Mouse (Mus musculus) midbrain, embryonic 13.5 days (tissue): ENCODE results near the gene Ciart. TPM values are rescaled to one million over a fixed set of nuclear protein-coding genes. Genes with fewer than 3 reads are reported as not detected.
A peak's percentile ranks its signal among the peaks of the same experiment; 100 is the strongest.
"Not testable (repeated sequence)": the region's sequence is repeated elsewhere in the genome, so short reads cannot be mapped to it uniquely, and the experiment has no call there.

Source experiments
- ATAC-seq: fragments of 200-750 bp; cut with Nextera tagmentation; 2 replicates; pipeline ENCODE4 v1.8.0; 2017; ENCODE audit warnings: mild to moderate bottlenecking, moderate TSS enrichment, moderate library complexity
- H3K27ac ChIP-seq: fragments of 300-500 bp; sonication (generic); 2 replicates; pipeline ENCODE4 v1.5.1; 2015; ENCODE audit warnings: inconsistent platforms, mild to moderate bottlenecking, moderate library complexity
- H3K27me3 ChIP-seq: fragments of 300-500 bp; sonication (generic); 2 replicates; pipeline ENCODE4 v1.6.1; 2015; ENCODE audit warnings: mild to moderate bottlenecking, inconsistent platforms
- H3K36me3 ChIP-seq: fragments of 300-500 bp; sonication (generic); 2 replicates; pipeline ENCODE4 v1.6.1; 2015; ENCODE audit warnings: mild to moderate bottlenecking, inconsistent platforms
- H3K4me1 ChIP-seq: fragments of 300-500 bp; sonication (generic); replicated peaks from 2 replicates; pipeline ENCODE4 v1.6.1; 2015; ENCODE audit warnings: inconsistent platforms
- H3K4me2 ChIP-seq: fragments of 300-500 bp; sonication (generic); replicated peaks from 2 replicates; pipeline ENCODE4 v1.6.1; 2015; ENCODE audit warnings: moderate library complexity, mild to moderate bottlenecking, inconsistent platforms
- H3K4me3 ChIP-seq: fragments of 300-500 bp; sonication (generic); replicated peaks from 2 replicates; pipeline ENCODE4 v1.5.1; 2015; ENCODE audit warnings: mild to moderate bottlenecking, inconsistent platforms
- H3K9ac ChIP-seq: fragments of 300-500 bp; sonication (generic); replicated peaks from 2 replicates; pipeline ENCODE4 v1.6.1; 2015; ENCODE audit warnings: mild to moderate bottlenecking, inconsistent platforms
- H3K9me3 ChIP-seq: fragments of 300-500 bp; sonication (generic); 2 replicates; pipeline ENCODE4 v1.6.1; 2016; ENCODE audit warnings: mild to moderate bottlenecking, inconsistent platforms
- WGBS: fragments of 180-500 bp; shearing (Covaris S2); methylation state at CpG from one replicate; pipeline ENCODE4 v1.1.7; 2015; 5-methylcytosine and 5-hydroxymethylcytosine counted together
- polyA plus RNA-seq: library from polyadenylated mRNA; unstranded; fragments of >200 nt; fragmentation: Nextera tagmentation; extraction: Ambion mirVana; gene quantifications from 2 replicates; pipeline ENCODE4 v1.2.1, GENCODE M21; 2015

The Ciart gene
- polyA plus RNA-seq, 1 experiment from 2014 or later, result 4.8 TPM

- H3K9ac ChIP-seq, H3K36me3 ChIP-seq, H3K27ac ChIP-seq, H3K9me3 ChIP-seq, ATAC-seq, H3K4me3 ChIP-seq: not testable (repeated sequence)
- Histone ChIP-seq H3K27me3 (0 out of 2 replicates have a peak, but pooled peaks cover 10% of the 10 kb centered on the region), H3K4me1 (peaks cover 29% of the 10 kb centered on the region), H3K4me2 (peak overlapping the region; percentile 84)
- WGBS, result 84% methylated on average over 7 of the region's 7 CpGs
Observed at GRCm38 (mm10) chr3:95895501-95895900, 13.4 kb upstream of the Ciart start.

GRCm38 (mm10) chr3:95894317-95895160 is 12.5 kb upstream of the Ciart start:
- Histone ChIP-seq H3K9ac (peak overlapping the region; percentile 82), H3K4me3 (peak overlapping the region; percentile 67), H3K27me3 (0 out of 2 replicates have a peak, but pooled peaks cover 10% of the 10 kb centered on the region), H3K9me3 (no peaks in the 10 kb centered on the region), H3K4me2 (peak overlapping the region; percentile 84), H3K4me1 (peaks cover 29% of the 10 kb centered on the region), H3K27ac (peak overlapping the region; percentile 42), H3K36me3 (peaks cover 6% of the 10 kb centered on the region; the same call in 1 of the 2 replicates)
- WGBS, result 17% methylated on average over 16 of the region's 16 CpGs
- 0 out of 2 replicates have a peak, but pooled peaks have one; percentile 4 for ATAC-seq

GRCm38 (mm10) chr3:95893606-95894316 is 11.7 kb upstream of the Ciart start, which contains the start of gene Aph1a:
Aph1a (plus strand) TSS chr3:95893969.
- H3K9me3 ChIP-seq, H3K36me3 ChIP-seq: not testable (repeated sequence)
- H3K4me3 ChIP-seq, result peak within 1 kb of the TSS; percentile 67
- ATAC-seq, result peak; percentile 99
- peak within 1 kb of the TSS; percentile 84 for H3K4me2 ChIP-seq
- 0 out of 2 replicates have a peak, but pooled peaks cover 10% of the 10 kb centered on the region for H3K27me3 ChIP-seq
- under 1% methylated on average over 24 of the region's 43 CpGs for WGBS
- H3K27ac ChIP-seq, result peak within 1 kb of the TSS; percentile 49
- H3K4me1 ChIP-seq, result peaks cover 29% of the 10 kb centered on the region
- peak within 1 kb of the TSS; percentile 82 for H3K9ac ChIP-seq

- peak overlapping the region; percentile 67 for H3K4me3 ChIP-seq
- peak overlapping the region; percentile 49 for H3K27ac ChIP-seq
- 29% methylated on average over 7 of the region's 7 CpGs for WGBS
- peak overlapping the region; percentile 51 for H3K4me2 ChIP-seq
- H3K36me3 ChIP-seq, result peaks cover 6% of the 10 kb centered on the region; the same call in 1 of the 2 replicates
- no peaks in the 10 kb centered on the region for H3K9me3 ChIP-seq
- 0 out of 2 replicates have a peak, but pooled peaks cover 10% of the 10 kb centered on the region for H3K27me3 ChIP-seq
- H3K9ac ChIP-seq, result peak overlapping the region; percentile 15; the same call in 1 of the 2 replicates
- H3K4me1 ChIP-seq, result peaks cover 29% of the 10 kb centered on the region
- ATAC-seq, result no peak
Observed at GRCm38 (mm10) chr3:95893126-95893525, 11.1 kb upstream of the Ciart start.

- no peak for ATAC-seq
- no peak overlapping the region; the same call in 1 of the 2 replicates for H3K27ac ChIP-seq
Observed at GRCm38 (mm10) chr3:95892066-95893052, 10.3 kb upstream of the Ciart start.

GRCm38 (mm10) chr3:95891211-95892065 is 9.4 kb upstream of the Ciart start, which contains the start of gene BC028528:
BC028528 (minus strand) TSS chr3:95892005.
- no peak within 1 kb of the TSS; the same call in 1 of the 2 replicates for H3K27ac ChIP-seq
- H3K27me3 ChIP-seq, result 0 out of 2 replicates have a peak, but pooled peaks cover 10% of the 10 kb centered on the region
- no peaks in the 10 kb centered on the region for H3K9me3 ChIP-seq
- H3K4me3 ChIP-seq, result no peak within 1 kb of the TSS
- no peaks in the 10 kb centered on the region for H3K36me3 ChIP-seq
- ATAC-seq, result no peak
- peak within 1 kb of the TSS; percentile 30; the same call in 1 of the 2 replicates for H3K9ac ChIP-seq
- H3K4me1 ChIP-seq, result peaks cover 29% of the 10 kb centered on the region
- H3K4me2 ChIP-seq, result no peak within 1 kb of the TSS
- 27% methylated on average over 12 of the region's 12 CpGs for WGBS

More at GRCm38 (mm10) chr3:95892066-95893052, 10.3 kb upstream of the Ciart start:
- H3K9me3 ChIP-seq, result no peaks in the 10 kb centered on the region
- H3K9ac ChIP-seq, result no peak overlapping the region; the same call in 1 of the 2 replicates
- 0 out of 2 replicates have a peak, but pooled peaks cover under 1% of the 10 kb centered on the region for H3K36me3 ChIP-seq
- H3K4me3 ChIP-seq, result no peak overlapping the region
- no peak overlapping the region for H3K4me2 ChIP-seq
- 43% methylated on average over 11 of the region's 11 CpGs for WGBS
- H3K27me3 ChIP-seq, result 0 out of 2 replicates have a peak, but pooled peaks cover 10% of the 10 kb centered on the region
- peaks cover 29% of the 10 kb centered on the region for H3K4me1 ChIP-seq

GRCm38 (mm10) chr3:95889664-95890063 is 7.6 kb upstream of the Ciart start:
- peaks cover 13% of the 10 kb centered on the region; the same call in 1 of the 2 replicates for H3K27me3 ChIP-seq
- no peak overlapping the region for H3K4me3 ChIP-seq
- no peak overlapping the region for H3K4me2 ChIP-seq
- H3K36me3 ChIP-seq, result no peaks in the 10 kb centered on the region
- no peak overlapping the region for H3K27ac ChIP-seq
- H3K9me3 ChIP-seq, result no peaks in the 10 kb centered on the region
- ATAC-seq, result no peak
- 85% methylated on average over 3 of the region's 3 CpGs for WGBS
- peaks cover 16% of the 10 kb centered on the region for H3K4me1 ChIP-seq
- H3K9ac ChIP-seq, result no peak overlapping the region

GRCm38 (mm10) chr3:95887596-95887995 is 5.5 kb upstream of the Ciart start:
- 84% methylated on average over 4 of the region's 4 CpGs for WGBS
- Histone ChIP-seq H3K36me3 (no peaks in the 10 kb centered on the region), H3K27ac (no peak overlapping the region), H3K4me1 (peaks cover 11% of the 10 kb centered on the region), H3K4me3 (no peak overlapping the region), H3K9ac (no peak overlapping the region), H3K9me3 (no peaks in the 10 kb centered on the region), H3K4me2 (no peak overlapping the region), H3K27me3 (peaks cover 18% of the 10 kb centered on the region; the same call in 1 of the 2 replicates)
- no peak for ATAC-seq

- Histone ChIP-seq H3K4me3 (no peak overlapping the region), H3K27ac (no peak overlapping the region), H3K4me2 (no peak overlapping the region), H3K9ac (no peak overlapping the region), H3K4me1 (peaks cover 16% of the 10 kb centered on the region), H3K36me3 (no peaks in the 10 kb centered on the region), H3K27me3 (peaks cover 15% of the 10 kb centered on the region), H3K9me3 (no peaks in the 10 kb centered on the region)
- no peak for ATAC-seq
- 84% methylated on average over 5 of the region's 5 CpGs for WGBS
Observed at GRCm38 (mm10) chr3:95884400-95884799, 2.3 kb upstream of the Ciart start.

- WGBS, result 3% methylated on average over 24 of the region's 24 CpGs
- Histone ChIP-seq H3K9ac (peak overlapping the region; percentile 42), H3K4me3 (peak overlapping the region; percentile 57), H3K4me2 (peak overlapping the region; percentile 98), H3K27ac (no peak overlapping the region), H3K9me3 (no peaks in the 10 kb centered on the region), H3K36me3 (no peaks in the 10 kb centered on the region), H3K27me3 (peaks cover 15% of the 10 kb centered on the region), H3K4me1 (peaks cover 16% of the 10 kb centered on the region)
- ATAC-seq, result no peak
Observed at GRCm38 (mm10) chr3:95882816-95883425, 870 bp upstream of the Ciart start.
